8 mouse cellular contexts compared by ENCODE assay signal in the genomic region with DNA sequence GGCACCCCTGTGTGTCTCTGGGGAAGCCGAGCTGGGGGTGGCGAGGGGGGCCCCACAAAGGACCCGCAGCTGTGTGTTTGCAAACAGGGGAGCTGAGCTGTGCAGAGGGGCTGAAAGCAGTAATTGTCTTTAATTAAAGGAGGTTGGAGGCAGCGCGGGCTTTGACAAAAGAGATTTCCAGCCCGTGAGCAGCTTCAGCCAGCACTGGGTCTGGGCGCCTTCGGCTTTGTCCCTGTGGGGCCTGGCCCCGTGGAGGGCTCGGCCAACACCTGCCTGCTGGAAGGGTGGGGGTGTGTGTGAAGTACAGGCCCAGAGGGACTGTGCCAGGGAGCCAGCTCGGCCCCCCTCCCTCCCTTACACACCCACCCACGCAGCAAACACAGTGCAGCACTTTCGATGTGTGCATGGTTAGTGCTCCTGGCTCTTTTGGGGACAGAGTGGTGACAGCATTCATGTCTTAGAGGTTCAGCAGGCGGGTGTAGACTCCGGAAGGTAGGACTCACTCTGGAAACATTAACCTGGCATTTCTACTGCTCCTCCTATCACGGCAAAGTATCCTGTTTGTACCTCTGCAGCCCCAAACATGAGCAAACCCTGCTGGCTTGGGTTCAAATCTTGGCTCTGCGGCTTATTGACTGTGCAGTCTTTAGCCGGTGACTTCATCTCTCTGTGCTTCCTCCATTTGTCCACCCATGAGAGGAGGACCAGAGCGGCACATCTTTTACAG.
DNase-seq lines count a peak whose midpoint lies in the region; ATAC-seq and TF ChIP-seq lines count a peak whose summit lies in the region.

No protein-coding gene starts in this region.

- H3K27ac ChIP-seq in lung, postnatal 0 days (ENCODE audit: low read length): no peak overlapping the region
- peak overlapping the region; percentile 67 for H3K27ac ChIP-seq in forebrain, embryonic 15.5 days (replicated peaks)
- peak overlapping the region; percentile 78 for H3K27ac ChIP-seq in limb, embryonic 10.5 days
- peak overlapping the region; percentile 73 for H3K27ac ChIP-seq in stomach, embryonic 14.5 days (ENCODE audit: low read length)

- no peaks in the 10 kb centered on the region for H3K27me3 ChIP-seq in lung, postnatal 0 days (replicated peaks; ENCODE audit: insufficient read depth, low read length)
- no peaks in the 10 kb centered on the region for H3K27me3 ChIP-seq in forebrain, embryonic 15.5 days
- H3K27me3 ChIP-seq in limb, embryonic 10.5 days (ENCODE audit: low read depth, poor library complexity, severe bottlenecking): peaks cover 52% of the 10 kb centered on the region
- H3K27me3 ChIP-seq in stomach, embryonic 14.5 days (ENCODE audit: control insufficient read depth, insufficient read depth, low read length): no peaks in the 10 kb centered on the region

- no peak for TF ChIP-seq CTCF in lung, postnatal 0 days (IDR thresholded peaks at IDR 0.05)

- no peak overlapping the region for H3K9ac ChIP-seq in lung, postnatal 0 days (replicated peaks; ENCODE audit: low read depth)
- H3K9ac ChIP-seq in forebrain, embryonic 15.5 days (replicated peaks): peak overlapping the region; percentile 1; the same call in 1 of the 2 replicates
- H3K9ac ChIP-seq in stomach, embryonic 14.5 days (replicated peaks; ENCODE audit: low read depth, low read length): no peak overlapping the region

- H3K4me3 ChIP-seq in lung, postnatal 0 days (ENCODE audit: low read depth, low read length): no peak overlapping the region
- H3K4me3 ChIP-seq in forebrain, embryonic 15.5 days: no peak overlapping the region
- no peak overlapping the region for H3K4me3 ChIP-seq in limb, embryonic 10.5 days
- H3K4me3 ChIP-seq in stomach, embryonic 14.5 days (ENCODE audit: low read depth, low read length): no peak overlapping the region

- H3K9me3 ChIP-seq in lung, postnatal 0 days (ENCODE audit: low read length): no peaks in the 10 kb centered on the region
- no peaks in the 10 kb centered on the region for H3K9me3 ChIP-seq in forebrain, embryonic 15.5 days
- no peaks in the 10 kb centered on the region for H3K9me3 ChIP-seq in limb, embryonic 10.5 days (replicated peaks)
- no peaks in the 10 kb centered on the region for H3K9me3 ChIP-seq in stomach, embryonic 14.5 days (ENCODE audit: control insufficient read depth, low read depth, low read length)

- TF ChIP-seq EP300 in lung, postnatal 0 days (IDR thresholded peaks at IDR 0.05): no peak

- H3K4me1 ChIP-seq in lung, postnatal 0 days (ENCODE audit: insufficient read depth, low read depth, low read length): no peaks in the 10 kb centered on the region
- H3K4me1 ChIP-seq in forebrain, embryonic 15.5 days: peaks cover 44% of the 10 kb centered on the region
- peaks cover 78% of the 10 kb centered on the region for H3K4me1 ChIP-seq in limb, embryonic 10.5 days
- H3K4me1 ChIP-seq in stomach, embryonic 14.5 days (ENCODE audit: control insufficient read depth, insufficient read depth, low read length): peaks cover 33% of the 10 kb centered on the region

- H3K36me3 ChIP-seq in lung, postnatal 0 days (ENCODE audit: insufficient read depth, low read length): no peaks in the 10 kb centered on the region
- H3K36me3 ChIP-seq in forebrain, embryonic 15.5 days: no peaks in the 10 kb centered on the region
- H3K36me3 ChIP-seq in limb, embryonic 10.5 days: 0 out of 2 replicates have a peak, but pooled peaks cover 3% of the 10 kb centered on the region
- H3K36me3 ChIP-seq in stomach, embryonic 14.5 days (ENCODE audit: control insufficient read depth, insufficient read depth, low read length): no peaks in the 10 kb centered on the region

- 0 out of 2 replicates have a peak, but pooled peaks have one; percentile 25 for ATAC-seq in lung, postnatal 0 days
- ATAC-seq in forebrain, embryonic 15.5 days (replicated peaks): peak; percentile 74
- peak; percentile 14; the same call in 1 of the 2 replicates for ATAC-seq in stomach, embryonic 14.5 days (ENCODE audit: insufficient number of reproducible peaks, insufficient read depth, low FRiP score, low read depth)

- H3K4me2 ChIP-seq in lung, postnatal 0 days (replicated peaks; ENCODE audit: low read depth, low read length): no peak overlapping the region
- peak overlapping the region; percentile 23; the same call in 1 of the 2 replicates for H3K4me2 ChIP-seq in forebrain, embryonic 15.5 days (replicated peaks)
- H3K4me2 ChIP-seq in stomach, embryonic 14.5 days (replicated peaks; ENCODE audit: low read depth, low read length): 0 out of 2 replicates have a peak overlapping the region, but pooled peaks have one; percentile 7

- 52% methylated on average over 19 of the region's 19 CpGs for WGBS in lung, postnatal 0 days
- WGBS in forebrain, embryonic 15.5 days: 3% methylated on average over 19 of the region's 19 CpGs
- 32% methylated on average over 19 of the region's 19 CpGs for WGBS in limb, embryonic 10.5 days
- WGBS in stomach, embryonic 14.5 days: 47% methylated on average over 19 of the region's 19 CpGs

- no peak for DNase-seq in lung, postnatal 0 days (ENCODE audit: low spot score)
- no peak for DNase-seq in lung, postnatal 36 days
- DNase-seq in limb, embryonic 10.5 days (ENCODE audit: low spot score): peak; percentile 48
- DNase-seq in urinary bladder, postnatal 25 days (ENCODE audit: low spot score): no peak
- DNase-seq in MN1 (ENCODE audit: low spot score): no peak
- no peak for DNase-seq in ovary, postnatal 14 days (ENCODE audit: low spot score)

Comparison
In these comparisons a context has a peak if more than half of its experiments do, and no peak if none do; other contexts are left out.
1. ATAC-seq: peak in every context shown above with its lines; median percentile 74 in forebrain, embryonic 15.5 days; 25 in lung, postnatal 0 days; 14 in stomach, embryonic 14.5 days.